Mouse (Mus musculus) urinary bladder, adult 2 months (tissue): ENCODE data around the gene Foxs1. TPM values are rescaled to one million over a fixed set of nuclear protein-coding genes. Genes with fewer than 3 reads are reported as not detected.

ENCODE experiments used
- DNase-seq: peaks from one replicate; pipeline ENCODE4 v3.0.0; 2022; ENCODE audit warnings: low spot score
- polyA plus RNA-seq: library from polyadenylated mRNA; depleted of rRNA; stranded (reverse); fragments of >200 nt; gene quantifications from 2 replicates; pipeline ENCODE4 v1.2.3, GENCODE M21; 2012; rRNA removed

The Foxs1 gene
- polyA plus RNA-seq, result 1.3 and 1.9 TPM in 2 replicates

- DNase-seq, result no peak
Observed at GRCm38 (mm10) chr2:152933048-152933447, at the start of gene Foxs1. Foxs1 (minus strand) TSS chr2:152933208.

GRCm38 (mm10) chr2:152976991-152977390 is 44.0 kb upstream of the Foxs1 start:
- no peak for DNase-seq

- DNase-seq, result no peak
Observed at GRCm38 (mm10) chr2:152965555-152965954, 32.5 kb upstream of the Foxs1 start.

- peak; percentile 31 for DNase-seq
Observed at GRCm38 (mm10) chr2:152962091-152962793, 29.2 kb upstream of the Foxs1 start, which contains the start of gene Ttll9. Ttll9 (plus strand) TSS chr2:152962485.

GRCm38 (mm10) chr2:152958116-152958515 is 25.1 kb upstream of the Foxs1 start:
- no peak for DNase-seq

GRCm38 (mm10) chr2:152951850-152952720 is 19.1 kb upstream of the Foxs1 start:
- DNase-seq, result no peak

GRCm38 (mm10) chr2:152951065-152951849 is 18.2 kb upstream of the Foxs1 start, which contains the start of gene Dusp15:
Dusp15 (minus strand) TSS chr2:152951698.
- DNase-seq, result no peak

GRCm38 (mm10) chr2:152950358-152951064 is 17.5 kb upstream of the Foxs1 start:
- DNase-seq, result no peak

GRCm38 (mm10) chr2:152948438-152949020 is 15.5 kb upstream of the Foxs1 start:
- no peak for DNase-seq

GRCm38 (mm10) chr2:152947098-152947497 is 14.1 kb upstream of the Foxs1 start:
- no peak for DNase-seq

GRCm38 (mm10) chr2:152944013-152944412 is 11.0 kb upstream of the Foxs1 start:
- no peak for DNase-seq

- no peak for DNase-seq
Observed at GRCm38 (mm10) chr2:152943568-152943967, 10.6 kb upstream of the Foxs1 start.

GRCm38 (mm10) chr2:152942898-152943515 is 10.0 kb upstream of the Foxs1 start:
- DNase-seq, result no peak

- no peak for DNase-seq
Observed at GRCm38 (mm10) chr2:152941776-152942175, 8.8 kb upstream of the Foxs1 start.

- DNase-seq, result no peak
Observed at GRCm38 (mm10) chr2:152941106-152941505, 8.1 kb upstream of the Foxs1 start.

GRCm38 (mm10) chr2:152939846-152940245 is 6.8 kb upstream of the Foxs1 start:
- DNase-seq, result no peak

GRCm38 (mm10) chr2:152933614-152934013 is 606 bp upstream of the Foxs1 start:
- no peak for DNase-seq

GRCm38 (mm10) chr2:152931456-152932160 is 1.4 kb downstream of the Foxs1 start:
- no peak for DNase-seq

- no peak for DNase-seq
Observed at GRCm38 (mm10) chr2:152930276-152930675, 2.7 kb downstream of the Foxs1 start.

- DNase-seq, result no peak
Observed at GRCm38 (mm10) chr2:152928988-152929370, 4.0 kb downstream of the Foxs1 start.
